Mouse (Mus musculus) WW6 (cell line): ENCODE results near the gene Evc2.

ENCODE experiments used
- DNase-seq: peaks from one replicate; pipeline ENCODE4 v3.0.0-alpha.2; 2013; ENCODE audit warnings: low read depth, low spot score

The Evc2 gene

GRCm38 (mm10) chr5:37365751-37366150 is 27.5 kb downstream of the Evc2 start:
- no peak for DNase-seq

GRCm38 (mm10) chr5:37368796-37369195 is 30.5 kb downstream of the Evc2 start:
- no peak for DNase-seq

- no peak for DNase-seq
These were observed 39.1 kb downstream of the Evc2 start for GRCm38 (mm10) chr5:37377376-37377775.

- no peak for DNase-seq
These were observed 42.3 kb downstream of the Evc2 start for GRCm38 (mm10) chr5:37380641-37381040.

- no peak for DNase-seq
These were observed 45.3 kb downstream of the Evc2 start for GRCm38 (mm10) chr5:37383570-37383969.

- no peak for DNase-seq
These were observed 50.3 kb downstream of the Evc2 start for GRCm38 (mm10) chr5:37388646-37389045.

GRCm38 (mm10) chr5:37389808-37390495 is 51.7 kb downstream of the Evc2 start:
- DNase-seq = no peak

- no peak for DNase-seq
These were observed 52.6 kb downstream of the Evc2 start for GRCm38 (mm10) chr5:37390923-37391322.

GRCm38 (mm10) chr5:37391901-37392300 is 53.6 kb downstream of the Evc2 start:
- DNase-seq = no peak

- no peak for DNase-seq
These were observed 57.1 kb downstream of the Evc2 start for GRCm38 (mm10) chr5:37395172-37396030.

- DNase-seq = no peak
These were observed 80.7 kb downstream of the Evc2 start for GRCm38 (mm10) chr5:37419028-37419427.

GRCm38 (mm10) chr5:37427210-37427609 is 88.9 kb downstream of the Evc2 start:
- DNase-seq = no peak

- no peak for DNase-seq
These were observed 97.1 kb downstream of the Evc2 start for GRCm38 (mm10) chr5:37435417-37435816.

- DNase-seq = no peak
These were observed 104.5 kb downstream of the Evc2 start for GRCm38 (mm10) chr5:37442767-37443166.

GRCm38 (mm10) chr5:37447546-37447945 is 109.2 kb downstream of the Evc2 start:
- DNase-seq = no peak

GRCm38 (mm10) chr5:37456590-37456989 is 118.3 kb downstream of the Evc2 start:
- DNase-seq = no peak

GRCm38 (mm10) chr5:37457191-37457590 is 118.9 kb downstream of the Evc2 start:
- no peak for DNase-seq

- no peak for DNase-seq
These were observed 119.5 kb downstream of the Evc2 start for GRCm38 (mm10) chr5:37457831-37458230.

GRCm38 (mm10) chr5:37458236-37458635 is 119.9 kb downstream of the Evc2 start:
- no peak for DNase-seq

GRCm38 (mm10) chr5:37465461-37465860 is 127.2 kb downstream of the Evc2 start:
- no peak for DNase-seq

GRCm38 (mm10) chr5:37467646-37468045 is 129.3 kb downstream of the Evc2 start:
- DNase-seq = no peak

- no peak for DNase-seq
These were observed 130.7 kb downstream of the Evc2 start for GRCm38 (mm10) chr5:37469031-37469430.

- no peak for DNase-seq
These were observed 133.3 kb downstream of the Evc2 start for GRCm38 (mm10) chr5:37471584-37471983.
